Mouse (Mus musculus) E14TG2a.4 (cell line): ENCODE results near the gene Tctn3.

Experiments used
- CTCF ChIP-seq: conservative IDR thresholded peaks from 2 replicates; pipeline ENCODE4 v1.5.1; 2014; ENCODE audit warnings: low read length
- NANOG ChIP-seq: IDR thresholded peaks from 2 replicates; pipeline ENCODE4 v1.6.1; 2014; ENCODE audit warnings: borderline replicate concordance, low read length, mixed read lengths
- POU5F1 ChIP-seq: IDR thresholded peaks from 2 replicates; pipeline ENCODE4 v1.6.1; 2014; ENCODE audit warnings: low read length, borderline replicate concordance

- no peak for TF ChIP-seq CTCF
- TF ChIP-seq NANOG: no peak
- no peak for TF ChIP-seq POU5F1
These were observed 18.6 kb upstream of the Tctn3 start for GRCm38 (mm10) chr19:40630606-40631005.
